Mouse (Mus musculus) adrenal gland, postnatal 14 days (tissue): ENCODE results near the gene Tmem260. TPM values are rescaled to one million over a fixed set of nuclear protein-coding genes. Genes with fewer than 3 reads are reported as not detected.

ENCODE experiments used
- DNase-seq: peaks from one replicate; pipeline ENCODE4 v3.0.0; 2021; ENCODE audit warnings: mixed read lengths
- total RNA-seq: library from RNA; stranded (reverse); gene quantifications from 2 replicates; pipeline ENCODE4 v1.2.3, GENCODE M21; 2021

Tmem260 gene
- total RNA-seq, 1 experiment from 2014 or later: 27.0 TPM

DNA sequence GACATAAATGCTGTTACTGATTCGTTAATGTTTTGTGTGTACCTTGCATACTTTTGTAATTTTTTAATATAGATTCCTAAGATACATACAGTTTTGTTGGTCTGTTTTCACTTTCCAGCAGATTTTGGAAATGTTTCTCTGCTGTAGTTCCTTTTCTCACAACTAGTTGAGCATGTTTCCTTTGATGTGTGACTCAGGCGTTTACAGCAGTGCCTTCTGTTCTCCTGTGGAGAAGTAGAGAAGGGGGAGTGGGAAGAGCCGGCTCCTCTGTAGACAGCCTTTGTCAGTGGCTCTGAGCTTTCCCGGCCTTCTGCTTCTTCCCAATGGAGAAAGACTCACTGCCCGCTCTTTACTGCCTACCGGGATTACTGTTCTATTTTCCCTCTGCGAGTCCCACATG lies 35.7 kb downstream of the Tmem260 start:
- DNase-seq: no peak

DNA sequence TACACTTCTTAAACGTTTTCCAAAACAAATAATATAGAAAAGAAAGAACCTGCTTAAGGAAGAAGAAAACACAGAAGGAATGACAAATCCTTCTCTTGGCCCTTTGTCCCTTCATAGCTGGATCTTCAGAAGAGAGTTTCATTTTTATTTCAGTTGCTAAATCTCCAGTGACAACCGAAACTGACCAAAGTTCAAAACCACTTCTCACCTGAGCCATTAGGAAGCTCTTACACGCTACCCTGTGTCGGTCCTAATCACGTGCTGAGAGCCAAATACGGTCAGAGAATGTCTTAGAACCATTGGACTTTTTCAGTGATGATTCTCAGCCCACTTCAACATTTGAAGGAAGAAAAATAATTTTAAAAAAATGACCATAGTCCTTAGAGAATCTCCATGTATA lies 36.8 kb downstream of the Tmem260 start:
- DNase-seq: no peak

DNA sequence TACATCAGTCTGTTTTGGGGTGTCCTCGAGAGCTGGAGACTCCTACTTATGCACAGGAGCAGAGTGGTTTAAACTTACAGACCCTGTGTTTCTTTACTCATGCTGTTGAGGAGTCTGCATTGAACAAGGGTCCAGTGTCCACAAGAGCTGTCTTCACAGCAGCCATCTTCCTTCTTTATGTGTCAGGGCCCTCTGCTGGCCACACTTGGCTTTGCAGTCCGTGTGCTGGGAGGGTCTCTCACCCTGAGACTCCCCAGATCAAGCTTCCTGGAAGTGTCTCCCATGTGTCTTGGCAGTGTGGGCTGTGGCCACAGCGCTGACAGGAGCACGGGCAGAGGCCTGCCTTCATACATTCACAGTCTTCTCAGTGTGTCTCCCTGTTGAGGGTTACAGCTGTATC lies 48.0 kb downstream of the Tmem260 start:
- peak; percentile 58 for DNase-seq

DNA sequence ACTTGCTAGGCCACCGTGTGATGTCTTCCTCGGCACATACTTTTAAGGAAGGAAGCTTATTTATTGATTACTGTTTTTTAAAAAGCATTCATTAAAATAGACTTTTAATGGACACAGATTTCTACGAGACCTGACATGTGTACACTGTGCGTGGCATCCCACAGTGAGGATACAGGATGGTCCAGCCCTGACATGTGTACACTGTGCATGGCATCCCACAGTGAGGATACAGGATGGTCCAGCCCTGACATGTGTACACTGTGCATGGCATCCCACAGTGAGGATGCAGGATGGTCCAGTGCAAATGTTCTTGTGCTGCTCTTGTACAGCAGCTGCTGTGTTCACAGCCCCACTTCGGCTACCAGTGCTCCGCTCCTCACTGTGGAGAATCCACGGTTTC lies 56.6 kb downstream of the Tmem260 start:
- no peak for DNase-seq

DNA sequence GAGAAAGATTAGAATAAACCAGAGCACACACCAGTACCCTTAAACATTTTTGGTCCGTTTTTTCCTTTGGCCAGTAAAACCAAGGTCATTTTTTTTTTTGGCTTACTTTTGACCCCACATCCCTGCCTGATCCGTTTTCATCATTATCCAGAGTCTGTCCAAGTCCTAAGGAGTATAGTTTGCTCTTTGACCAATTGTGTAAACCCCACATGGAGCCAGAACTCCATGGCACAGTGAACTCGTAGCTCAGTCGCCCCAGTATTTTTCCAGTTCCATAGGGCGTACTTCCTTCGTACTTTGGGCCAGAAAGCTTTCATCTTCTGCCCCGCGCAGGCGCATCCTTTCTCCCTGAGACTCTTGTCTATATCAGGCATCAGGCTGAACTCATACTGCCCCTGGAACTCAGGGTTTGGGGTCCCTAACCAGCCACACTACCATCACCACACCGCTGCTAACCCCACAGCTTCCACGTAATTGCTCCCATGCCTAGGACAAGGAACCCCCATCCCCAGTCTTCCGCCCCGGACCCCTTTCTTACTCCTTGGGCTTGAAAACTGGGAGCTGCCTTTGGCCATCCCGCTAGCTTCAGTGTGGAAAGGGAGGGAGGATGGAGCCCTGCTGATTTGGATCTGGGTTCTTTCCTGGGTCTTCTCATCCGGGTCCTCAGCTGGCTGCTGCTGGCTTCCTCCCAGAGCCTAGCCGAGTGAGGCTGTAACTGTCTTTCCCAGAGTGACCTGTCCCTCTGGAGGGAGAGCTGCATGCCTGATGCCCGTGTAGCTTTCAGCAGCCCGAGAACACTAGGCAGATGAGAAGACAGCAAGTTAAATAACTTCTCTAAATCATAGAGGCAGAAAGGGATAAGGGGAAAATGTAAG lies 58.0 kb downstream of the Tmem260 start:
- DNase-seq: no peak

DNA sequence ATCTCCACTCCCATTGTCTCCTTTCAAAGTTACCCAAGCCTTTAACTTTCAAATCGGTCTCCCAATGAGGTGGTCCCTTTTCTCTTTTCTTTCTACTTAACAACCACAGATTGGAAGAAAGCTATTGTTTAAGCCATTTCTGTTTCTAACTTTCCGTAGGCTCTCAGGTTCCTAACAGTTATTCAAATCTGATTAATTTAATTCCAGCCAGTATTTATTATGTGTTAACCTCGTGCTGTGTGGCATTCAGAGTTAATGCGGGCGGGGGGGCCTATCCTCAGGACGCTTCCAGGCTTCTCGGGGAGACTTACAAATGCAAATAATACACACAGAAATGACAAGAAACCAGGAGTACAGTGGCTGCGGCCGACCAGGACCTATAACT lies 58.6 kb downstream of the Tmem260 start:
- no peak for DNase-seq

DNA sequence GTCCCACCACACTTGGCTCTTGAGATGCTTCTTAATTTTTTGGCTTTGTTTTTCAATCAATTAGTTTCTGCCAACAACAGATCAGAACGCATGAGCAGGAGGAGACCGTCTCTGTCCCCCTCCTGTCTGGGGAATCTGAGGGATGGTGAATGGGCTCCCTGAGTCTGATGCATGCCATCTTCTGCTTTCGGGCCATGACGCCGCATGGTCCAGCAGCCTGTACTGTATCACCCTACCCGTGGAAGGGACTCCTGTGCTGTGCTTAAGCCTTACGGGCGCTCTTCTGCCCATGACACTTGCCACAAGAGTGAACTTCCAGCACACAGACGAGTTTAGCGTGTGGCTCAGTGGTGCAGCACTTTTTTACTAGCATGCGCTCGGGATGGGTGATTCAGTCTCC lies 59.7 kb downstream of the Tmem260 start:
- no peak for DNase-seq

DNA sequence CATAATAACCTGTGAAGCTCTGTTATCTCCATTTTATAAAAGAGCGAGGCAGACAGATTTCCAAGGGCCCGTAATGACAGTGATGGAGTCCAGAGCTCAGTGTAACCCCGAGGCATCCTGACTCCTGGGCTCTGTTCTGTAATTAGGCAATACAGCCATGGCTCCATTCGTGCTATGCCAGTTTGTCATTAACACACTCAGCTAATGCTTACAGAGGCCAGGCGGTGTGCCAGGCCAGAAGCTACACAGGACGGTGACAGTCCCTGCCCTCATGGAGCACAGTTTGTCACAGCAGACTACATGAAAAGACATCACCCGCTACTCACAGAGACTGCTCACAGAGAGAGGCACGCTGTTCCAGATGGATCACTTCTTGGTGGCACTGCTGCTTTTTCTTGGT lies 61.5 kb downstream of the Tmem260 start:
- DNase-seq: no peak

DNA sequence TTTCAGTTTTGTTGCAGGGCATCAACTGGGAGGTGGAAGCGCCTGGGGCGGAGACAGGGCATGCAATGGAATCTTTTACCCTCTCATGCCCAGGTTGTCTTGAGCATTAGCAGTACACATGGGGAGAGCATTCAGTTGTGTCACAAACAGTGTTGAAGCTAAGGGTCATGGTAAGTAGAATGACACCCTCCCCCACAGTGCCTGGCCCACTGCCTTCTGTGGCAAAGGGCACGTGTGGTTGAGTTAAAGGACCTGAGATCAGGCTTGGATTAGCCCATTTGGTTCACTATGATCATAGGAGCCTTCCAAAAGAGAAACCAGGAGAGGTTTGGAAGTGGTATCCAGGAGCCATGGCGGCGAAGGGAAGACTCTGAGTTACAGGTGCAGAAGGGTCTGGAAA lies 63.2 kb downstream of the Tmem260 start:
- DNase-seq: peak; percentile 17

DNA sequence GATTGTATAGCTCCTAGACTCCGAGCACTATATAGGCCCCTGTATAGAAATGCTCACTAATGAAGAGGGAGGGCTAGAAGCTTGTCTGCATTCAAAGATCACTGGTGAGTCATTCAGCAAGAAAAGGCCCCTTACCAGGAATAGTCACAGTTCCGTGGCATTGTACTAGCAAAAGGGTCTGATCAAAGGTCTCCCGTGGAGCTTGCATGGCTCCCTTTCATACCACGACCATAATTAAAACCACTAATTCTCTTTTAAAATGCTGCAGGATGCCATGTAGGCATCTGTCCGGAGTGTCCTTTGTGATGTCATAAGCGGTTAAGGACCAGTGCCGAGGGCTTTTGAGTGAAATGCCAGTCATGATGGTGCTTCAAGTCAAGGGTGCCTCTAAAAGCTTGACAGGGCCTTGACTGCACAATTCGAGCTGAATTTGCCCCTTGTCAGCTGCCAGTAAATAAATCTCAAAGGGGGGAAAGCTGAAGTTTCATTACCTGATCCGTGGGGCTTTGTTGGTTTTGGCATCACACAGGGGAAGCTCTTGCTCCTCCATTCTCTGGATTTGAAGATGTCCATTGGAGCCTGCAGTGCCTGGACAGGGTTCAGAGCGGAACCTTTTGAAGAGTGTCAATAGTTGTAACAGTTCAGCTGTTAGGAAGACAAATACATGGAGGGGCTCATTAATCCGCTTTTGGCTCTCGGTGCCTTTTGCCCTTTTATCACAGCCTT lies 67.3 kb downstream of the Tmem260 start:
- no peak for DNase-seq

DNA sequence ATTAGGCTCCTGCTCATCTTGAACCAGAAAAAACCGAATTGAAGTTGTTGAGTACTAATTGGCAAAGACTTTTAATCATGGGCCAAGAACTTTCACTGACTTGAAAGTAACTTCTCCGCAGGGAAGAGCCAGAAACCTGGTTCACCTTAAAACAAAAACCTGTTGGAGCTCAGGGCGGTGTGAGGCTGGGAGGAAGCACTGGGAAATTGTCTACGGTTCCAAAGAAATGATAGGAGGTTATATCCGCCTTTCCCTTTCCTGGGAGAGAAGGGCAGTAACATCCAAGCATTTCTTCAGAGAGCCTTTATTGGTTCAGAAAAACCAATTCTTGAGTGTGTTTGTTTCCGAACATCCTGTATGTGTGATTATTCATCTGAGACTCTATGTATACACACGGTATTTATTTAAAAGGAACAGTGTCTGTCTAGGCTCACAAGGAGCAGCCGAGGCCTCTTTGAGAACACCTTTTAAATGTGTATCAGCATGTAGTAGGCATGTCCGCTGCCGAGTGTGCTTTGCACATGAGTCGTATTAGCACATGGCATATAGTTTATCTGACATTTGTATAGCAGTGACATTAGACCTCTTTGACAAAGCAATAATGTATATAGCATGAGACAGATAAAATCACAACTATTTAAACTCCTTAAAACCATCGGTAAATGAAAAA lies 68.0 kb downstream of the Tmem260 start:
- no peak for DNase-seq

DNA sequence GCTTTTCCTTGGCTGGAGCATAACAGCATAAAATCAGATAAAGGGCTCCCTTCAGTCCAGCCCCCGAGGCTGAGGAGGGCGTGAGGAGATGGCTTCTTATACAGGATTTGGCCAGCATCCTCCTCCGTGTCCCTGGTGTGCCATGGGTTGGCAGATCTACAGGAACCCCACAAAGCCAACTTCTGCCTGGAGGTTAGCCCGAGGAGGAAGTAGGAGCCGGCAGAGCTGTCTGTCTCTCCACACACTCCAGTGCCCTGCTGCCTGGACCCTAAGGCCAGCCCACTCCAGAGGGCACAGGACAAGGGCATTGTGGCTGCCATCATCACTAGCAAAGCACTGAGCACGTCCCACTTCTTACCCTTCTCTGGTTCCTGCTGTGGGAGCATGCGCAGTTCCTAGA lies 68.7 kb downstream of the Tmem260 start:
- DNase-seq: peak; percentile 32

DNA sequence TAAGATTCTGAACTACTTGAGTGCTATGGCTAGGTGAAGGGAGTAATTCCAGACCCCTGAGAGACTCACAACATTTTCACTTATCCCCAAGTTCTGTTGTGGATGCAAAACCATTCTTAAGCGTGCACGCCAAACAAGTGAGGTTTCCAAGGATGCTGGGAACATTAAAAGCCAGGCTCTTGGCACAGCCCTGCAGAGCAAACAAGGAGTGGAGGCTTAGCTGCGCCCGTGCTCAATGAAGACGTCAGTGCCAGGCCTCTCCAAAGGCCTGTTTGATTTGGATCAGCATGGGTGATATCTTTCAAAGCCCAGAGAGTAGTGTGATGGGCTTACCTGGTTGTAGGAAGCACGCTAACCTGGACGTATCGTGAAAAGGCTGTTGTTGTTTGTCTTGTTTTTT lies 69.6 kb downstream of the Tmem260 start:
- no peak for DNase-seq

DNA sequence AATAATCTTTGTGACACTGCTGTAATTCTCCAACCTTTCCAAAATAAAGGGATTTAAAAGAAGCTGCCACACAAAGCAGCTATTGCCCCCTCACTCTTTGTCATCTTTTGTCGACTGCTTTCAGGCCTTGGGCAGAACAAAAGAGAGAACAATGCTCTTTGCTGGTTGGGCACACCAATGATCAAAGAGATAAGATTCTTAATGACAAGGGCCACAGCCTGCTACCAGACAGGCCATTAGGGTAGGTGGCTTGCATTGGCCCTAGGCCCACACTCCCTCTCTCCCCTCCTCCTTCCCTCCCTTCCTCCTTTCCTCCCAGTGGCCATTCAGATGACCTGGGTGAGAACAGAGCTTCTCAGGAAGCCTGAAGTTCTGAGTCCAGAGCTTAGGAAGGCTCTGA lies 77.4 kb downstream of the Tmem260 start:
- DNase-seq: no peak

DNA sequence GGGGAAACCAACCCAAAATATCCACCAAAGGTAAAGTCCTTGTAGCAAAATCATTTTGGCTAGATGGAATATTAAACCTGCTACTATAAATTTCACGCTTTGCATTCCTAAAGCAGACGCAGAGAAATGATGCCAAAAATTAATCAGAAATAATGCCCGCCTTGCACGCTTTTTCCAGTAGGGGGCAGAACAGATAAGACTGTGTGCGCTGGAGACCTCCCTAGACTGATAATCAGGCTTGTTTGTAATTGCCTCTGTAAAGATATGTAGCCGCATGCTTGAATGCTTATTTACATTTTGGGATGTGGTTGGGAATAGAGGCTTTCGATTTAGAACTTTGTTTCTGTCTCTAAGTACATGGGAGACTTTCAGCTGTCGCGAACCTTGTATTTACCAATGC lies 78.2 kb downstream of the Tmem260 start:
- DNase-seq: peak; percentile 12

DNA sequence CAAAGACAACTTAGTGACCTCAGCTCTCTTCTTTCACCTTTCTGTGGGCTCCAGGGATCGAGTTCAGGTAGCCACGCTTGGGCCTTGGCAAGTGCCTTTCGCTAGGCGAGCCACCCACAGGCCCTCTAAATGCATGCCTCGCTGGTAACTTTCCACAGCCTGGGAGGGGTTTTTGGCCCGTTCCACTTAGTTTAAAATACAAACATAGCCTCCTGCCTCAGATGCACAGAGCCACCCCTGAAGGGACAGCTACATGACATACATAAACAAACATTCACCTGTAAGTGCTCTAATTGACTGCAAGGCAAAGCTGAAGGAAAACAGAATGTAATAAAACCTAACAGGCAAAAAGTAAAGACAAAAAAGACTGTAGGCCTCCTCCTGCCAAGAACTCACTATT lies 79.1 kb downstream of the Tmem260 start:
- no peak for DNase-seq

DNA sequence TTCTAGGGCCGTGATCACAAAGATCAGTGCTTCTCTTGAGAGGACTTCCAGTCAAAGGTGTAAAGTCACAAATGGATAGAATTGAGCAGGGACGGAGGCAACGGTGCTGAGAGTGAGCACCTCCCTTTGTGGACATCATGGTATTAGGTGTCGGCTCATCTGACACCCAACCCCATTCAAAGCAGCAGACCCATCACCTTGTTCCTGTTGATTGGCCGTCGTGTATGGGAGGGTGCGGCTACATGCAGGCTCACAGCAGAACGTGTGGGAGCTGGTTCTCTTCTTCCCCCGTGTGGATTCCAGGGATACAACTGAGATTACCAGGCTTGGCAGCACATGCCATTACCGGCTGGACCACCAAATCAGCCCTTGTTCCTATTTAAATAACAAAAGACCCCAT lies 84.7 kb downstream of the Tmem260 start:
- DNase-seq: no peak

DNA sequence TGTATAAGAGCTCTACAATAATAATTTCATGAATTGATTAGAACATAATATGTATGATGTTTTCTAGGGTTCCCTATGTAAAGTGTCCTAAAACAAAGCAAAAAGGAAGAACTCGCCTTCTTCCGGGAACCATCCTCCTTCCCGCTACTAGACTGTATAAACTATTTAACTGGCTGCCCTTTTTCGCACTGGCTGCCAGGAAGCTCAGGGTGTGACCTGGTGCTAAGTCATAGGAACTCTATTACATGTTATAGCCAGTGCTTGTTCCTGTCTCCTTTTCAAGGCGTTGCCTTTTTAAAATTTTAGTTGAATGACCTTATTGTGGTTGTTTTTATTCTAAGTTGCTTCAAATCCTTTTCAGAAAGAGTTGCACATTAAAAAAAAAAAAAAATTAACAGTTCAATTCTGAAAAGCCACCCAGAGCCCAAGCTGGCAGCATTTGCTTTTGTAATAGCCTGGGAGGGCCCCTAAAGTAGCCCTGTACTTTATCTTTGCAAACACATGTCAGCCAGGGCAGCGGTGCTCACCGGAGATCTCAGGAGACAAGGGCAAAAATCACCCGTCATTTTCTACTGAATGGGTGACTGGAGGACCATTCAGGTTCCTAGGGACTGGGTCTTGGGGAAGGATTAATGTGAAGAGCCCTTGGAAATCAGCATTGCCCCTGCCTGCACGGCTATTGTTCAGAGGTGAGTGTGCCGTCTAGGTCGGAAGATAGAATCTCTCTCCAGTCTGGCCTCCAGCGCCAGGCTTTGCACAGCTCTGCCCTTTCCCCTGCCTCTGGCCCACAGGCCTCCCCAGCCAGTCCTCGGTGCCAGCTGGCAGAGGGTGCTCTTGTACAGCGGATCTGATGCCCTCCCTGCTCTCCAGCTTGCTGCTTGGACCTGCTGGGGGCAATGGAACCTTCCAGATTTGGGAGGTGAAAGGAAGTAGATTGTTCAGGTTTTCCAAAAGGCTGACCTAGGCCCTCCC lies 92.2 kb downstream of the Tmem260 start:
- peak; percentile 76 for DNase-seq

DNA sequence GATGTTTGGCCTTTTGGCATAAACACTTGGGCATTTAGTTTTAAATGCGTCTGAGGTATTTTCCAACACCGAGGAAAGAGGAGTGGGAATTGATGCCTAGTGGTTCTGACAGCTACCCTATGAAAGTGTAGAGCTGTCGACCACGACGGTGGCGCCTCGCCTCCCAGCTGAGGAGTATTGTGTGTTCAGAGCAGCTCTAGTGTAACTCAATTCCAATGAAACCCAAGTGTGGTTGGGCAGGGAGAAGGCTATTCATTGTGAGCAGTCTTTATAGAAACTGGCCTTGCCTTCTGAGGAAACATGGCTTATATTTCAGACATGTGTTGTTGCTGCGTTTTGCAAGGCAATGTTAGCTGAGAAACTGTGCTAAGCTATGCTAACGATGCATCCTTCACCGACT lies 99.2 kb downstream of the Tmem260 start:
- no peak for DNase-seq

DNA sequence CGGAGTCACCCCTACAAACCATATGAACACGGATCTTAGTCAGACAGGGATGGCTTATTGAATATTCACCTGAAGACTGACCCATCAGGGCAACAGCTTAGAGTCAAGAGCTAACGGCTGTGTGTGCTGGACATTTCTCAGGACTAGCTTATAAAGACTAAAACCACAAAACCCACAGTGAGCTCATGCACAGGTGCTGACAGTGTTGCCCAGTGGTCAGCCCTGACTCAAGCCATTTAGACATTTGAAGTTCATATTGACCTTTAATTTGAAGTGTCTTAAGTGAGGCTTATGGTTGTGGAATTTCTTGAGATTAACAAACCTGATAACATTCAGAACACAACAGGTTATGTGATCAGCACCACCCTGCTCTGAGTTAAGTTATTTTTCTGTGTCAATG lies 100.1 kb downstream of the Tmem260 start:
- DNase-seq: no peak

DNA sequence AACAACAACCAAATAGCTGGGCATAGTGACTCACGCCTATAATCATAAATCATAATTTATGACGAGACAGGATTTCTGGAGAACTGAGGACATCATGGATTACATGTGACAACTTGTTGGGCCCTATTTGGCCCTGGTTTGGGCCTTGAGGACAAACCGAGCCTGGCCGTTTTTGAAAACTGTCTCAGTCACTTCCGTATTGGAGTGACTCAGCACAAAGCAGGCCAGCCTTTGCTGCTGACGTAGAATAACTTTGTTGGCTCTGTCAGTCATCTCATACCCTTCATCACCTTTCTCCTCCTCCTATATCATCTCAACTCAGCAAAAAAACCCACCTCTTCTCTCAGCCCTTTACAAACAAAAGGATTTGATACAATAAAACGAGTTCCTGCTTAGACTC lies 103.8 kb downstream of the Tmem260 start:
- DNase-seq: no peak

DNA sequence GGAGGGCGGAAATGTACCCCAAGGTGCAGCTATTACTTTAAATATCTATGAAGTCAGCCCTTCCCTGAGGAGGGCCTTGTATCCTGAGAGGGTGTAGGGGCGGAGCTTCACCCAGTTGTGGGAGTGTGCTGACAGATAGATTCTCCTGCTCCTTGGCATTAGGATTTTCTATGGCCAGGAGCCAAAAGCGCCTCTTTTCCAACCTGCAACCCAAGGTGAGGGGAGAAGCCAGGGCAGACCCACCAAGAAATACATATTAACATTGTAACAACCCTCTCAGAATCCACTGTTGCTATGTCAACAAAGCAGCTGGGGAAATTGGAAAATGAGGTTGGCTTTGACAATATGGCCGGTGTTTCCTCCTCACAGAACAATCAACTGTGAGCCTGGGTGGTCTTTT lies 107.3 kb downstream of the Tmem260 start:
- DNase-seq: no peak
